Mouse (Mus musculus) regulatory T cell (primary cell): Measurements from ENCODE around the gene Mrpl20.

ENCODE experiments used
- in situ Hi-C: fragments of 300-600 bp; cut with MboI, MseI; formaldehyde crosslinking; loops from one replicate; pipeline ENCODE4 v1.15.1; 2025; ENCODE audit warnings: high pct_unique_total_duplicates

Mrpl20 gene

DNA sequence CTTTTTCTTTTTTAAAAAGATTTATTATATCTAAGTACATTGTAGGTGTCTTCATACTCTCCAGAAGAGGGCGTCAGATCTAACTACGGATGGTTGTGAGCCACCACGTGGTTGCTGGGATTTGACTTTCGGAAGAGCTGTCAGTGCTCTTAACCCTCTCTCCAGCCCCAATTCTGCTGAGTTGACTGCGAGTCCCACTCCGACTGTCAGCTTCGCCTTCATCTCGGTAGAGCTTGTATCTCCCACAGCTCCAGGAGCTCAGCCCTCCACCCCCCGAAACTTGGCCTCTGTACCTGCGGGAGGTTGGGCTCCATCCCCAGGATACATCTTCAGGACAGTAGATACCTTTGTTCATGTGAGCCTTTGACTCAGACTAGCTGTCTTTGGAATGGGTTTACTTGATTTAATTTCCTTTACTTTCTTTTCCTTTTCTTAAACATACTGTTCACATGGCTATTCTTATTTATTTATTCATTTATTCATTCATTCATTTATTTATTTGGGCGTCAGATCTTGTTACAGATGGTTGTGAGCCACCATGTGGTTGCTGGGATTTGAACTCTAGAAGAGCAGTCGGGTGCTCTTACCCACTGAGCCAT lies at the start of gene Mrpl20:
Gene Mrpl20, plus strand, starts transcription at position 138 of the 599 bp plus-strand sequence.
- in situ Hi-C loops: no loop called here

GRCm38 (mm10) chr4:155757011-155757410 lies 45.7 kb upstream of the Mrpl20 start:
- in situ Hi-C loops: no loop called here

DNA sequence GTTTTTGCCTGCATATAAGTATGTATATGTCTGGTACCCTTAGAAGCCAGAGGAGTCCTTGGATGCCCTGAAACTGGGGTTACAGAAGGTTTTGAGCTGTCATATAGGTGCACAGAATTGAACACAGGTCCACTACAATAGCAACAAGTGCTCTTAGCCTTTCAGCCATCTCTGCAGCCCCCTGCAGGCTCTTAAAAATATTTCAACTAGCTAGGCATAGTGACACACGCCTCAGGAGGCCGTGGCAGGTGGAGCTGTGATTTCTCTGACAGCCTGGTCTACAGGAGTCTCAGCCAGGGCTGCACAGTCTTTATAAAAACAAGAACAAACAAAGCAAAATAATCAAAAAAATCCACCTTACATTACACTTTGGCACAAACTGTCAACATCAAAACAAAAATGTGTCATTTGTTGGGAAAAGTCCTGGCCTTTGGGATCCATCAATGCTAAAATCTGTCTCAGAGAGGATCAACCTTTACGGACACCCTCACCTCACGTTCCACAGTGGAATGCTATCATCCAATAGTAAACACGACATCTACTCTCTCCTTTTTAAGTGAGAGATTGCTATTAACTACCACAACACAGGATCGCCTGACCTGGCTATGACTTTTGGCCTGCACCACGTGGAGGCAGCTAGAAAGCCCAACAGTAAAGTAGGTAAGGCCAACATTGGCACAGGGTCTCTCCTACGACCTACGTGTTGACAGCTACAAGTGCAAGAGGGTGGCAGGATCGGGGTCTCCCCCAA lies 42.6 kb upstream of the Mrpl20 start:
- in situ Hi-C loops: no loop called here

- in situ Hi-C loops: no loop called here
Observed at GRCm38 (mm10) chr4:155760613-155761355, 41.9 kb upstream of the Mrpl20 start, which contains the start of gene Atad3a. Atad3a (minus strand) TSS chr4:155761093.

GRCm38 (mm10) chr4:155761356-155762099 lies 41.1 kb upstream of the Mrpl20 start:
- in situ Hi-C loops: no loop called here

GRCm38 (mm10) chr4:155762357-155762756 lies 40.3 kb upstream of the Mrpl20 start:
- in situ Hi-C loops: no loop called here

DNA sequence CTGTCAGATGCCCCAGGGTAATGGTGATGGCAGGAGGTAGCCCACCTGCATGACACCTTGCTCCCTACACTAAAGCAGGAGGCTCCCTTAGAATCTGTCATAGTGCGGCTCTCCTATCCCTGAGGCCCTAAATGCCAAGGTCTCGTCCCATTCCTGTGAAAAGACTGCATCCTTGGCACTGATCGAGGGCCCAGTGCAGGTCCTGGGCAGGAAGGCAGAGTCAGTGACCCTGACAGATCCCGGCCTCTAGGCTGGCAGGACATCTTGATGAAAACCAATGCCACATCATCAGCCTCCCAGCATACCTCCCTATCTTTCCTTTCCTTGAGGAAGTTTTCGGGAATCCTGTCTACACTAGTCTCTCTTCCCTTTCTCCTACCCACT lies 33.2 kb upstream of the Mrpl20 start:
- in situ Hi-C loops: loop anchor here (5.0 kb wide), 1 partner anchor 47 kb away; no protein-coding TSS in a partner anchor

- in situ Hi-C loops: loop anchor here (5.0 kb wide), 1 partner anchor 48 kb away; no protein-coding TSS in a partner anchor
Observed at GRCm38 (mm10) chr4:155769880-155770512, 32.7 kb upstream of the Mrpl20 start.

DNA sequence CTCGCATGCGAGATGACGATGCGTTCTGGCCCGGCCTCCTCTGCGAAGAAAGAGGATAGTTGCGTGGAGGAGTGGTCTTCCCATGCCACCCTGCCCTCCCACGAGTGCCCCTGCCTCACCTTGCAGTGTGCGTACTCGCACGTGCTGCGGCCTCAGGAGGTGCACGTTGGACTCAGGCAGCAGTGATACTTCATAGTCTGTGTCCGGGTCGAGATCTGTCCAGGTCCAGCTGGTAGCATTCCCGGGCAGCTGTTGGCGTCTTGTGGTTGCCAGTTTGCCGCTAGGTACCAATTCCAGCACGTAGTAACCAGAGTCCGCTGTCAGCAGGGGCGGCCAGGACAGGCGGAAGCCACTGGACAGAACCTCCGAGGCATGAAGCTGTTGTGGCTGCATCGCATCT lies 32.1 kb upstream of the Mrpl20 start:
- in situ Hi-C loops: no loop called here

- in situ Hi-C loops: no loop called here
Observed at GRCm38 (mm10) chr4:155771706-155772105, 31.0 kb upstream of the Mrpl20 start.

- in situ Hi-C loops: no loop called here
Observed at GRCm38 (mm10) chr4:155772786-155773185, 29.9 kb upstream of the Mrpl20 start.

GRCm38 (mm10) chr4:155773335-155774078 lies 29.2 kb upstream of the Mrpl20 start:
- in situ Hi-C loops: no loop called here

DNA sequence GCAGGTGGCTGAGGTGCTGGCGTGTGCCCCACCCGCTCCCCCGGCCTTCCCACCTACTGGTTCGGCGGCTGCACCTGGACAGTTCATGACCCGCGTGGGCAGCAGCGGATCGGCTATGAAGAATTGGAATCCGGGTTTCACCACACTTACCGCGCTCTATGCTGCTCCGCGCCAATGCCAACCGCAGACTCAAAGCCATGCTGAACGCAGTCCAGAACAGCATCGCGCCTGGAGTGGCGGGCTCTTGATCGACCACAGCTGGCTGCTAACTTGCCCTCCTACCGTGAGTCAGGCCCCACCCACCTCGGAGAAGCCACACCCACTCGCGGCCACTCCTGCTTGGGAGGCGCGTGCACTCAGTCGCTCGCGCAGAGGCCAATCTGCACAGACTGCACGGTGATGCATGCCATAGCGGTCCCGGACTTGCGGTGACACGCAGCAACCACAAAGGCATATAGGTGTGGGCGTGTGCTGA lies 28.4 kb upstream of the Mrpl20 start, which contains the start of gene Vwa1:
Gene Vwa1, minus strand, starts transcription at position 419 of the 475 bp plus-strand sequence.
- in situ Hi-C loops: no loop called here

GRCm38 (mm10) chr4:155774971-155775740 lies 27.5 kb upstream of the Mrpl20 start:
- in situ Hi-C loops: no loop called here

DNA sequence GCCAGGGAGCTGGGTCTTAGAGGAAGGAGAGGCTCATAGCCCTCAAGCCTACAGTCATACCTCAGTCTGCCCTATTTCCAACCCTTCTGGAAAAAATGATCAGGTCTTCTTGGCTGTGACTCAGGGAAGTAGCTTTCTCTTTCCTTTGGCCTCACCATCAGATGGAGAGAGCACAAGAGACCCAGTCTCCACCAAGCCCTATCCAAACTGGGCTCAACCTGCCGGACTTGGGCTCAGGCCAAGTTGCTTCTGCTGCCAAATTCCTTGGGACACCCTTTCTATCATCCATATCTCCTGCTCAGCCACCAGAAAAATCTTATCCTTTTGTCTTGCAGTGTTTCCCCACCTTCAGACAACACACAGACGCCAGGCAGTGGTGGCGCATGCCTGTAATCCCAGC lies 26.8 kb upstream of the Mrpl20 start:
- in situ Hi-C loops: no loop called here

DNA sequence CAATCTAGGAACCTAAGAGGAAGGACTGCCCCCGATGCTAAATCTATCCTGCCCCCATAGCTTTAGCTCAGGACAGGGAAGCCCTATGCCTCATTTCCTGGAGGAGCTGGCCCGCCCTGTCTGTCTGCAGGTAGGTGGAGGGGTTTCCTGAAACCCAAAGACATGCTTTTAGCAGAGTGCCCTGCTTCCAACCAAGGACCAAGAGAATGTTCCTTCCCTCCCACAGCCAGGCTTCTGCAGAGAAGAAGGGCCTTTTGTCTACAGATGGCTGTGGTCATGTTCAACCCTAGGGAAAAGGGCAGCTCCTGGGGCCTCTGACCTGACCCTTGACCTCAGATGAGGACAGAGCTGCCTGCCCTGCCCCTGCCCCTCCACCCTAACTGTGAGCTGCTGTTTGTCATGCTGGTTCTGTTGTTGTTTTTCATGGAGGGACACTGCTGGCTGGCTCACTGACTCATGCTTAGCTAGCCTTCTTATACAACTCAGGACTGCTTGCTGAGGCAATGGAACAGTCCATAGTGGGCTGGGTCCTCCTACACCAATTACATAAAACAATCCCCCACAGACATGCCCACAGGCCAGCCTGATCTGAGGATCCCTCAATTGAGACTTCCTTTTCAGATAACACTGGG lies 25.9 kb upstream of the Mrpl20 start:
- in situ Hi-C loops: no loop called here

DNA sequence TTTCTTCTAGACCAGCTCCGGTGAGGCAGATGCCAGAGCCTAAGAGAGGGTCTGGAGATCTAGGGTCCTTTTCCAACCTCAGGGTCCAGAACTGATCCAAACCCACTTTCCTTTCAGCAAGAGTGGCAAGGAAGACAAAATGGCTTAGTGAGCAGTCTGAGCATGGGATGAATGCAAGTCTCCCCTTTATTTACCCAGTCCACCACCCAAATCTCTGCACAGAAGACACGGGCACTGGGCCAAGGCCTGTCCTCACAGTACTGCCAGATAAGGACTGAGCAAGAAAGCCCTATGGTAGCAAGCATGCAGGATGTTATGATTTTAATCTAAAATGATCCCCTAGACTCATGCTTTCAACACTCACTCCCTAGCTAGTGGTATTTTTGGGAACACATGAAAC lies 24.9 kb upstream of the Mrpl20 start:
- in situ Hi-C loops: no loop called here

GRCm38 (mm10) chr4:155779498-155779897 lies 23.2 kb upstream of the Mrpl20 start:
- in situ Hi-C loops: no loop called here

DNA sequence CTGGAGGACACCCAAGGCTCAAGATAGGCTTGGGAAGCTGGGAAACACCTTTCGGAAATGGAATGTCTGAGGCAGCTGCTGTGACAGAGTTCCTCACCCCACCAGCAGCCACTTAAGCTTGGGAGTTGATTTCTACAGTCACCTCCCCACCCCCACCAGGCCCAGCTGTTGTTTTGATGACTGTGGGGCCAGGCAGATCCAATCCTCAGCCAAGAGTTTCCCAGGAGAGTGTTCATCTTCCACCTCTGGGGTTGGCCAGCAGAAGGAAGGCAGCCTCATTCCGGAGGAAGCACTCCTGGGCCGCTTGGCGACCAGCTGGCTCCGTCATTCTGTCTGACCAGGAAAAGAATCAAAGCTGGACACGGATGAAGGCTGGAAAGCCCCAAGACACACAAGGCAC lies 21.8 kb upstream of the Mrpl20 start:
- in situ Hi-C loops: no loop called here
